Mouse (Mus musculus) stomach, postnatal 0 days (tissue): ENCODE measurements at regions not wholly inside any gene's neighbourhood (a gene's known extent, or its start where the extent isn't known, plus 50 kb on each side); places are given as distances from the start of the nearest gene placed in this dataset.

ENCODE experiments used
- CTCF ChIP-seq: IDR thresholded peaks from 2 replicates; pipeline ENCODE4 v1.5.1; 2016; ENCODE audit warnings: antibody characterized with exemption, low read depth, mild to moderate bottlenecking, moderate library complexity
- EP300 ChIP-seq: optimal IDR thresholded peaks from 2 replicates; pipeline ENCODE3; 2016; ENCODE audit warnings: antibody characterized with exemption

- TF ChIP-seq CTCF = no peak
- TF ChIP-seq EP300 = no peak
These were observed 209.3 kb downstream of the Drd1 start for GRCm38 (mm10) chr13:53846221-53846620.
